Mouse (Mus musculus) gastrocnemius, postnatal 10 days (tissue): Measurements from ENCODE around the gene Fer. TPM values are rescaled to one million over a fixed set of nuclear protein-coding genes. Genes with fewer than 3 reads are reported as not detected.
"Not testable (repeated sequence)": the region's sequence is repeated elsewhere in the genome, so short reads cannot be mapped to it uniquely, and the experiment has no call there.

ENCODE experiments used
- DNase-seq: peaks from one replicate; pipeline ENCODE4 v3.0.0; 2021; ENCODE audit warnings: mixed read lengths
- long read RNA-seq, 2 experiments: library from polyadenylated mRNA; stranded (forward); transcript quantifications; one replicate each; pipeline ENCODE4 v2.0.0; 2021
- total RNA-seq, 2 experiments: library from RNA; stranded (reverse); gene quantifications; 2 replicates each; pipeline ENCODE4 v1.2.3; 2021

Fer gene
- 10 to 100 TPM; 17.6 to 21.3 TPM for total RNA-seq
- long read RNA-seq, experiment 1, partial matches to known transcripts: 2 of 28 reads
- long read RNA-seq, experiment 1, other reads (novel, unspliced or antisense): 26 of 28 reads
- long read RNA-seq, experiment 2, partial matches to known transcripts: 2 of 32 reads
- long read RNA-seq, experiment 2, other reads (novel, unspliced or antisense): 30 of 32 reads

GRCm38 (mm10) chr17:63863012-63863630 is at the start of gene Fer:
Gene Fer, plus strand, starts transcription at chr17:63863062.
- no peak for DNase-seq

- DNase-seq: no peak
Measured at GRCm38 (mm10) chr17:63813552-63813951, 49.3 kb upstream of the Fer start.

GRCm38 (mm10) chr17:63818444-63819027 is 44.3 kb upstream of the Fer start:
- no peak for DNase-seq

- no peak for DNase-seq
Measured at GRCm38 (mm10) chr17:63824141-63824540, 38.7 kb upstream of the Fer start.

GRCm38 (mm10) chr17:63826196-63826595 is 36.7 kb upstream of the Fer start:
- DNase-seq: no peak

- no peak for DNase-seq
Measured at GRCm38 (mm10) chr17:63826767-63827166, 36.1 kb upstream of the Fer start.

GRCm38 (mm10) chr17:63828561-63829332 is 34.1 kb upstream of the Fer start:
- no peak for DNase-seq

- DNase-seq: no peak
Measured at GRCm38 (mm10) chr17:63831550-63831949, 31.3 kb upstream of the Fer start.

GRCm38 (mm10) chr17:63836223-63836622 is 26.6 kb upstream of the Fer start:
- DNase-seq: no peak

GRCm38 (mm10) chr17:63836641-63837040 is 26.2 kb upstream of the Fer start:
- no peak for DNase-seq

- no peak for DNase-seq
Measured at GRCm38 (mm10) chr17:63838144-63838543, 24.7 kb upstream of the Fer start.

- no peak for DNase-seq
Measured at GRCm38 (mm10) chr17:63839636-63840269, 23.1 kb upstream of the Fer start.

- no peak for DNase-seq
Measured at GRCm38 (mm10) chr17:63842226-63842625, 20.6 kb upstream of the Fer start.

GRCm38 (mm10) chr17:63844936-63845335 is 17.9 kb upstream of the Fer start:
- DNase-seq: no peak

- DNase-seq: not testable (repeated sequence)
Measured at GRCm38 (mm10) chr17:63845766-63846165, 17.1 kb upstream of the Fer start.

- no peak for DNase-seq
Measured at GRCm38 (mm10) chr17:63849151-63849550, 13.7 kb upstream of the Fer start.

GRCm38 (mm10) chr17:63849566-63849965 is 13.3 kb upstream of the Fer start:
- peak; percentile 82 for DNase-seq

GRCm38 (mm10) chr17:63850016-63850415 is 12.8 kb upstream of the Fer start:
- DNase-seq: no peak

GRCm38 (mm10) chr17:63857023-63857544 is 5.8 kb upstream of the Fer start:
- no peak for DNase-seq

- DNase-seq: peak; percentile 23
Measured at GRCm38 (mm10) chr17:63860988-63861387, 1.9 kb upstream of the Fer start.

- no peak for DNase-seq
Measured at GRCm38 (mm10) chr17:63862399-63862798, 463 bp upstream of the Fer start.

GRCm38 (mm10) chr17:63863647-63864149 is 836 bp downstream of the Fer start, which contains the start of gene A930002H24Rik:
Gene A930002H24Rik, minus strand, starts transcription at chr17:63863791.
- peak; percentile 99 for DNase-seq
